Mouse (Mus musculus) brain, embryonic 14.5 days (tissue): ENCODE data around the gene Atxn1.

Experiments used
- CTCF ChIP-seq: fragments of 200-500 bp; IDR thresholded peaks from 2 replicates; pipeline ENCODE4 v1.5.1; 2012; ENCODE audit warnings: inconsistent platforms, mild to moderate bottlenecking, moderate library complexity, borderline replicate concordance; ENCODE audit not compliant: insufficient read depth, insufficient read length; ENCODE audit errors: extremely low read depth
- POLR2A ChIP-seq: fragments of 200-500 bp; IDR thresholded peaks from 2 replicates; pipeline ENCODE4 v1.6.1; 2012; ENCODE audit warnings: mild to moderate bottlenecking, inconsistent platforms, borderline replicate concordance; ENCODE audit not compliant: poor library complexity, insufficient read depth, insufficient read length, severe bottlenecking; ENCODE audit errors: extremely low read depth

DNA sequence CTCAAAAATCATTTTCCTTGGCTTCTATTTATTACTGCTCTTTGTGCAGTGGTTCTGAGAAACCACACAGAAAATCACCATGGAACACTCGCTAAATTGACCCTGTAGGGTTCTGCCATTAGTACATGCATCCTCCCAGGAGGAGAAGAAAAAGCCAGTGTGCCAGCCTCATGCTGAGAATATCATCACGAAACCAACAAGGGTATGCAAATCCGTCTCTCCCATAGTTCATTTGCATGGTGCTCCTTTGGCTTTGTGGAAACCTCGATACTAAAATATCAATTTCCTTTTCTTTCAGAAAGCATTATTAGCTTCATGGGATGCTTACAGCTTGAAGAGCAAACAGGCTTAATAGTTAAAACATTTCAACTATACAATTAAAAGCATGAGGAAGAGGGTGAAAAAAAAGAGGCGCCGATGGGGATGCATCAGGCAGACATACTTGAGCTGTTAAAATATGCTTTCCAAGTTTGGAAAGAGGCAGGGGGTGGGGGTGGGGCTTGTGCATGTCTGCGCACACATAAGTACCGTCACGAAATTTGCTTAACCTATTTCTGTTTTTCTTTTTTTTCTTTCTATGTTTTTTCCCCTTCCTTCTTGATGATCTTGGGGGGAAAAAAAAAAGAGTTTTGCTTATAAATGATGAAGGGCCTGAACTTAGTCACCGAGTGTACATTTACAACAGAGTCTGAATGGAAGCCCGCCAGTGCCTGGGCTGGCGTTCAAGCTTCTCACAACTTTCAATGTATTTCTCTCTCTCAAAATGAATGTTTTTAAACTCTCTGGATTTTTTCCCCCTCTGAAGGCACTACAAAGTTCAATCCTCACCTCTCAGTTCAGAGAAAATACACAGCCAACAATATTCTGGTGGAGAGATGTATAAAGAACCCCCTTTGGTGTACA lies 303.3 kb downstream of the Atxn1 start:
- no peak for TF ChIP-seq CTCF
- TF ChIP-seq POLR2A = no peak
